Mouse (Mus musculus) thymus, adult 2 months (tissue): ENCODE data around the gene Nsf. TPM values are rescaled to one million over a fixed set of nuclear protein-coding genes. Genes with fewer than 3 reads are reported as not detected.

Experiments used
- DNase-seq: peaks from one replicate; pipeline ENCODE4 v3.0.0; 2021
- H3K27ac ChIP-seq: fragments of 200-500 bp; 2 replicates; pipeline ENCODE4 v1.5.1; 2012; ENCODE audit warnings: low read length, control low read depth; ENCODE audit not compliant: control insufficient read depth, insufficient read depth
- H3K27me3 ChIP-seq: fragments of 200-500 bp; 2 replicates; pipeline ENCODE4 v1.6.1; 2012; ENCODE audit warnings: mild to moderate bottlenecking, low read length, moderate library complexity, mixed read lengths; ENCODE audit not compliant: control insufficient read depth, insufficient read depth
- H3K36me3 ChIP-seq: fragments of 200-500 bp; 2 replicates; pipeline ENCODE4 v1.6.1; 2012; ENCODE audit warnings: mild to moderate bottlenecking, low read length, moderate library complexity; ENCODE audit not compliant: control insufficient read depth, insufficient read depth
- H3K4me1 ChIP-seq: fragments of 200-500 bp; replicated peaks from 2 replicates; pipeline ENCODE4 v1.6.1; 2012; ENCODE audit warnings: low read length; ENCODE audit not compliant: control insufficient read depth, insufficient read depth
- H3K4me3 ChIP-seq: fragments of 200-500 bp; 2 replicates; pipeline ENCODE4 v1.5.1; 2012; ENCODE audit warnings: mild to moderate bottlenecking, low read length, control low read depth, moderate library complexity; ENCODE audit not compliant: control insufficient read depth, insufficient read depth
- CTCF ChIP-seq: fragments of 200-500 bp; IDR thresholded peaks from 2 replicates; pipeline ENCODE4 v1.5.1; 2012; ENCODE audit warnings: mild to moderate bottlenecking, control low read depth, low read length, moderate library complexity, borderline replicate concordance; ENCODE audit not compliant: control insufficient read depth, poor library complexity, insufficient read depth; ENCODE audit errors: extremely low read depth
- POLR2A ChIP-seq: fragments of 200-500 bp; IDR thresholded peaks from 2 replicates; pipeline ENCODE4 v1.6.1; 2012; ENCODE audit warnings: mild to moderate bottlenecking, low read length, control low read depth, moderate library complexity; ENCODE audit not compliant: control insufficient read depth, poor library complexity, insufficient read depth; ENCODE audit errors: extremely low read depth
- WGBS: fragments of 180-500 bp; shearing (Covaris S2); methylation state at CpG from one replicate; pipeline ENCODE4 v1.1.7; 2018; 5-methylcytosine and 5-hydroxymethylcytosine counted together
- polyA plus RNA-seq: library from polyadenylated mRNA; depleted of rRNA; stranded (reverse); fragments of >200 nt; gene quantifications from 2 replicates; pipeline ENCODE4 v1.2.3, GENCODE M21; 2012

Gene Nsf
- polyA plus RNA-seq, 1 experiment = 52.5 TPM

DNA sequence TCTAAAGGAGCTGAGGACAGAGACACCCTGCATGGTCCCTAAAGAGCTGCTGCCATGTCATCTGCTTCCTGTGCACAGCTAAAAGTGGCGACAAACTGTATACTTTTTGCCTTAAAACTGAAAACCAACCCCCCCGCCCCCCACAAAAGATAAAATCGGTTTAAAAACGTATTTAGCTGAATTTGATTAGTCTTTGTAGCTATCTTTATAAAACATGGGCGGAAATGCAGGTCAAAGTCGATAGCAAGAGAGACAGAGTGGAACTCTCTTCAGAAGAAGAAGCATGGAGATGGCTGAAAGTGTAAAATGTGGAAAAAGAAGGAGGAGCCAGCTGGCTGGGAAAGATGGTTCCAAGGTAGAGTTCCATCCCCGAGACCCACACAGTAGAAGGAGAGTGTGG, 4.9 kb downstream of the Nsf start:
- Histone ChIP-seq H3K36me3 (no peaks in the 10 kb centered on the region), H3K27me3 (no peaks in the 10 kb centered on the region), H3K4me3 (no peak overlapping the region), H3K27ac (no peak overlapping the region), H3K4me1 (peaks cover 18% of the 10 kb centered on the region)
- no peak for TF ChIP-seq POLR2A
- no peak for TF ChIP-seq CTCF
- 81% methylated on average over 7 of the region's 7 CpGs for WGBS
- DNase-seq = no peak

GRCm38 (mm10) chr11:103942740-103943139, 11.1 kb downstream of the Nsf start:
- 84% methylated on average over 4 of the region's 4 CpGs for WGBS
- Histone ChIP-seq H3K36me3 (no peaks in the 10 kb centered on the region), H3K27ac (no peak overlapping the region), H3K27me3 (no peaks in the 10 kb centered on the region), H3K4me3 (no peak overlapping the region), H3K4me1 (peaks cover 6% of the 10 kb centered on the region; the same call in 1 of the 2 replicates)
- DNase-seq = no peak
- no peak for TF ChIP-seq POLR2A
- no peak for TF ChIP-seq CTCF

DNA sequence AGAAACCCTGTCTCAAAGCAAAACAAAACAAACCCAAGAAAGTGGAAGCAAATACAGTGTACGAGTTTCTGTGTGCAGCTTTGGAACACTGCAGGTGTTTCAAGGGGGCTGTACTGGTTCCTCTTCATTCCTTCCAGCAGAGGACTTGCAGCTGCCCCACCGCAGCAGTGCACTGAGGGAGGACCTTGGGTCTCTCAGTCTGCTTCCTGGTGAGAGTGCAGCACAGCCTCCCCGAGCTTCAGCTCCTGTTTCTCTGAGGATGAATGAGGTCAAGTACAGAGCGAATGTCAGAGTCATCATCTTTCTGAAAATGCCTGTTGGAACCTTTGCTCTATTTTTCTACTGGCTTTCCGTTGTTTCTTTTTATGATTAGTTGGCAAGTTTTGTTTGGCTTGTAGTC, 12.5 kb downstream of the Nsf start:
- Histone ChIP-seq H3K27ac (peak overlapping the region; percentile 49), H3K4me3 (no peak overlapping the region), H3K4me1 (peaks cover 7% of the 10 kb centered on the region; the same call in 1 of the 2 replicates), H3K36me3 (no peaks in the 10 kb centered on the region), H3K27me3 (no peaks in the 10 kb centered on the region)
- WGBS = 32% methylated on average over 5 of the region's 5 CpGs
- DNase-seq = peak; percentile 37
- TF ChIP-seq CTCF (no peak), POLR2A (no peak)

GRCm38 (mm10) chr11:103940887-103941286, 13.0 kb downstream of the Nsf start:
- H3K27ac ChIP-seq = peak overlapping the region; percentile 49
- 87% methylated on average over 6 of the region's 6 CpGs for WGBS
- no peaks in the 10 kb centered on the region for H3K36me3 ChIP-seq
- H3K27me3 ChIP-seq = no peaks in the 10 kb centered on the region
- H3K4me3 ChIP-seq = no peak overlapping the region
- TF ChIP-seq CTCF = no peak
- TF ChIP-seq POLR2A = no peak
- H3K4me1 ChIP-seq = peaks cover 8% of the 10 kb centered on the region; the same call in 1 of the 2 replicates
- no peak for DNase-seq

DNA sequence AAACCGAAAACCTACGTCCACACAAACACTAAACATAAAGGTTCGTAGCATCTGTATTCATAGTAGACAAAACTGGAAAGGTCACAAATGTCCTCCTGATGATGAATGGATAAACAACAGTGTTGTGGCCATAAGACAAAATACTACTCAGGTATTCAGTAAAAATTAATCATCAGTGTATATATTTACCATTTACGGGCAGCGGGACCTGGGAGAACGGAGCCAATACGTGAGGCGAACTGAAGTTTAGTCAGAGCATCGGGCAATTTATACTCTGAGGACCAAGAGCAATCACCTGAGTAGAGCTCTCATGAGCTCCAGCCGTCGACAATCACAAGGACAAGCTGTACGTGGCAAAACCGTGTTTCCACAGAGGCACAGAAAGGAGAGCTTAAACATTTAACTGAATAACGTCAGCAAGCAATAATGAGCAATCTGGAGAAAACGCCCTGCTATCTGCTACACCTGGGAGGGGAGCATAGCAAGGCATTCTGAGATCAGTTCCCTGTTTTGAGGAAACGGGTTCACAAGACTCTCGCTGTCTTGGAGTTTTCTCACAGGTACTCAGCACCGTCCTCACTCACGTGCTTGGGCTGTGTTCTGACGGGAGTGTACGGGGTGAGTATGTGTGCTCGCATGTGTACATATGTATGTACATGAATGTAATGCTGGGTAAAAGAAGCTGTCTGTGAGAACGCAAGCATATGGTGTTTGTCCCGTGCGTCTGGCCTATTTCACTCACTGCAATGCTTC, 15.7 kb downstream of the Nsf start:
- H3K27ac ChIP-seq = no peak overlapping the region
- TF ChIP-seq POLR2A (no peak), CTCF (no peak)
- no peaks in the 10 kb centered on the region for H3K36me3 ChIP-seq
- H3K27me3 ChIP-seq = no peaks in the 10 kb centered on the region
- H3K4me1 ChIP-seq = peaks cover 8% of the 10 kb centered on the region; the same call in 1 of the 2 replicates
- 97% methylated on average over 25 of the region's 25 CpGs for WGBS
- DNase-seq = no peak
- H3K4me3 ChIP-seq = no peak overlapping the region

- no peak overlapping the region for H3K4me3 ChIP-seq
- no peak overlapping the region for H3K27ac ChIP-seq
- DNase-seq = no peak
- no peaks in the 10 kb centered on the region for H3K36me3 ChIP-seq
- TF ChIP-seq POLR2A (no peak), CTCF (no peak)
- 93% methylated on average over 9 of the region's 9 CpGs for WGBS
- peaks cover 8% of the 10 kb centered on the region; the same call in 1 of the 2 replicates for H3K4me1 ChIP-seq
- no peaks in the 10 kb centered on the region for H3K27me3 ChIP-seq
Observed at GRCm38 (mm10) chr11:103937451-103937850, 16.4 kb downstream of the Nsf start.
